Mouse (Mus musculus) cerebellum, adult (tissue): Measurements from ENCODE around the gene Myl12a.

Experiments
- ATAC-seq: cut with Nextera tagmentation; 2 replicates; pipeline ENCODE4 v1.9.2; 2017; ENCODE audit warnings: mild to moderate bottlenecking, moderate library complexity, mixed read lengths; ENCODE audit not compliant: insufficient number of reproducible peaks, low FRiP score, low TSS enrichment

The Myl12a gene

DNA sequence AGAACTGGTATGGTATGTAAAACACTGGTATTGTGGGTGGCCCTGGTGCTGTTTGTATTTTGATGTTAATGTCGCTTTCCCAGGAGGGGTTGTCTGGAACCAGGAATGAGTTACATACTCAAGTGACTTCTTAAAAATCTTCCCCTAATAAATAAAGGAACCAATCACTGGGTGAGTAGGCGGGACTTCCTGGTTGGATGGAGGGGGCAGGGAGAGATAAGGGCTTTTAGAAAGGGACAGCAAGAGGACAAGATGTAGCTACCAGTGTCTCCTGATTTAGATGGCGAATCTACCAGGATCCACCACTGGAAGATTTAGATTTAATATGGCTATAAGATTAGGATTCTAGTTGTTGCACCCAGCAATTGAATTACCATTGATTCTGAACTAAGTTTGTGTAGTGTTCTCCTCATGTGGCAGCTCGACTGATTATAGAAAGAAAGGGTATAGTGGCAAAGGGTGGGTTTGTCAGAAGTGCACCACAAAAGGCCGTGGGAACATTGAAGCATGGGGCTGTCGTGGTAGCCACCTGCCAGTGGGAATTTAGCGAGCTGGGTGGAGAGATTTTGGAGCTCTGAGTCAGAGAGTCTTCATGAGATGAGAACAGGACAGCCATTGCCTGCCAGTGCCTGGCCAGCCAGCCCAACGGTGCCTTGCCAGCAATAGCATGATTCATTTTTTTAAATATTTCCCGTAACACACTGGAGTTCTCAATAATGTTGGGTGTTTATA lies 9.4 kb upstream of the Myl12a start:
- no peak for ATAC-seq

DNA sequence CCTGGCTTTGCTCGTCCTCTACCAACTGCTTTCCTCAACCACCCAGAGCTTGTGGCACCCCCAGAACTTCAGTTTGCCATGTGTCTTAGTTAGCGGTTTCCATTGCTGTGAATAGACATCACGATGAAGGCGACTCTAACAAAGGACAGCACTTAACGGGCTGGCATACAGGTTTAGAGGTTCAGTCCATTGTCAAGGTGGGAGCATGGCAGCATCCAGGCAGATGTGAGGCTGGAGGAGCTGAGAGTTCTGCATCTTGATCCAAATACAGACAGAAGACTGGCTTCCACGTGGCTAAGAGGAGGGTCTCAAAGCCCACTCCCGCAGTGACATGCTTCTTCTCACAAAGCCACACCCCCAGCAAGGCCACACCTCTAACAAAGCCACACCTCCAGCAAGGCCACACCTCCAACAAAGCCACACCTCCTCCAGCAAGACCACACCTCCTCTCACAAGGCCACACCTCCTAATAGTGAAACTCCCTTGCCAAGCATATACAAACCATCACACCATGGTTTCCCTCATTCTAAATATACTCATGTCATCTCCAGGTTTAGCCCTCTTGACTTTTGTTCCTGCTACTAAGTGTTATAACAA lies 8.1 kb upstream of the Myl12a start:
- ATAC-seq = no peak

DNA sequence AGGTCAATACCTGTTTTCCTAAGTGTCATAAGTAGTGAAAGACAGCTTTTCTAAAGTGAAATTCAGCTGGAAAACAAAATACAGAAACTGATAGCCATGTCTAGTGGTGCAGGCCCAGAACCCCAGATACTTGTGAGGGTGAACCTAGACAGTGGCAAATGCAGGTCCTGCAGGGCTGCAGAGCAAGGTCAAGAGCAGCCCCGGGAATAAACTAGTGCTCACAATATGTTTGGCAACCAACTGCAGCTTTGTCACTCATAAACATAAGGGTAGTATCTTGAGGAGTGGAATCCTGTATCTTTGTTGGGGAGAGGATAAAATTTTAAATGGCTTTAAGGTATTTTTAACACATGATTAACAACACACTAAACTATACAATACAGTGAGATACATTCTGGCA lies 7.1 kb upstream of the Myl12a start:
- no peak for ATAC-seq

DNA sequence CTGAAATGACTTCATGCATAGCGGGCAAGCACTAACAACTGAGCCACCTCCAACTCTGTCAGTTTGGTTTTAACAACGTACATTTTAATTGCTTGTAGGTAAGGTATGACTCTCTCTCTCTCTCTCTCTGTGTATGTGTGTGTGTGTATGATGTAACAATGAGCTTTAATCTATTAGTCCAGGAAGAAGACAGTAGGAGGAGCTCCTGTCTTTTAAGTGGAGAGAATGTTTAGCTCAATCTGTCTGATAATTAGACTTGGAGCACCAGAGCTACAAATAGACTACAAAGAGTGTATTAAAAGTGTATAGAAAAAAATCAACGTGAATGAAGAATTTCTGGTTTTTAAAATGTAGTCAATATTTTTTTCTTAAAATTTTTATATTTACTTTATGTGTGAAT lies 6.0 kb upstream of the Myl12a start:
- ATAC-seq = no peak

DNA sequence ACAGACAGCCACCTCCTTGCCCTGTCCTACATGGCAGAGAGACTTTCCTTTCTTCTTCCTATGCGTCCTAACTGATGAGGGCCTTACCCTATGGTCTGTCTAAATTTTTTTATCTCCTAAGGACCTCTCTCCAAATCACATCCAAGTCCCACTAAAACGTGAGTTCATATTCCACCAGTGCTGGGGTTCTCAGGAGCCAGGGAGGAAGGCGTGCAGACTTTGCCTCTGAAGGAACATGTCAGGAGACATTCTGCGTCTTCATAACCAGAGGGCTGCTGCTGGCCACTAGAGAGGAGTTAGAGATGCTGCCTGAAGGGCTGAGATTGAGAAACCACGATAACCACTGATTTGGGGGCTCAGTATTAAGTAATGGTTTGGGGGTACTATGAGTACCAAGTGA lies 4.3 kb upstream of the Myl12a start:
- ATAC-seq = no peak

DNA sequence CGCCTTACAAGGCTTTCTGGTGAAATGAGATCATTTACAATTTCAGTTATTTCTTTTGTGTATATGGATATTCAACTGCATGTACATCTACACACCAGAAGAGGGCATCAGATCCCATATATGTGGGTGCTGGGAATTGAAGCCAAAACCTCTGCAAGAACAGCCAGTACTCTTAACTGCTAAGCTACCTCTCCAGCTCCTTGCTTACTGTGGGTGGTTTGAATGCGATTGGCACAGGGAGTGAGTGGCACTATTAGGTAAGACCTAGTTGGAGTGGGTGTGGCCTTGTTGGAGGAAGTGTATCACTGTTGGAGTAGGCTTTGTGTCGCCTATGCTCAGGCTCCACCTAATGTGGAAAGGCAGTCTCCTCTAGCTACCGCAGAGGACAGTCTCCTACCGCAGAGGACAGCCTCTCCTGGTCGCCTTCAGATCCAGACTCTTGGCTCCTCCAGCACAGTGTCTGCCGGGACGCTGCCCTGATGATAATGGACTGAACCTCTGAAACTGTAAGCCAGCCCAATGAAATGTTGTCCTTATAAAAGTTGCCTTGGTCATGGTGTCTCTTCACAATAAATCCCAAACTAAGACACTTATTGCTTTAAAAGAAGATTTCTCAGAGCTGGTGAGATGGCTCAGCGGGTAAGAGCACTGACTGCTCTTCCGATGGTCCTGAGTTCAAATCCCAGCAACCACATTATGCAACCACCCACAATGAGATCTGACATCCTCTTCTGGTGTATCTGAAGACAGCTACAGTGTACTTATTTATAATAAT lies 1.7 kb upstream of the Myl12a start:
- ATAC-seq = no peak

DNA sequence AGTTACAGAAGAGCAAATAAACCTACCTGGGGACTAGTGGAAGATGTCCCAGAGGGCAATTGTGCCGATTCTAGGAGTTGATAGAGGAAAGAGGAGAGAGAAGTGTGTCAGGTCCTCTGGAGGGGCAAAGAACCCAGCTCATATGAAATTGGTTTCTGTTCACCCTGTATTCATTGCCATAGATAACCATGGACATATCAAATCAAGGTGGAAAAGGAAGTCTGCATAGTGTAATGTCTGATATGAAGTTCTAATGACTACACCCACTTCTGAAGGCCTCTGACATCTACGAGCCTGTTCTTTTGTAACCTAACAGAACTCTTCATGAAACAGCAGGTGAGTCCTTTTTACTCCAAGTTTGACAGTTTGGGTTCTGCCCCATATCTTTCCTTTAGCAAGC lies 1.0 kb upstream of the Myl12a start:
- no peak for ATAC-seq

DNA sequence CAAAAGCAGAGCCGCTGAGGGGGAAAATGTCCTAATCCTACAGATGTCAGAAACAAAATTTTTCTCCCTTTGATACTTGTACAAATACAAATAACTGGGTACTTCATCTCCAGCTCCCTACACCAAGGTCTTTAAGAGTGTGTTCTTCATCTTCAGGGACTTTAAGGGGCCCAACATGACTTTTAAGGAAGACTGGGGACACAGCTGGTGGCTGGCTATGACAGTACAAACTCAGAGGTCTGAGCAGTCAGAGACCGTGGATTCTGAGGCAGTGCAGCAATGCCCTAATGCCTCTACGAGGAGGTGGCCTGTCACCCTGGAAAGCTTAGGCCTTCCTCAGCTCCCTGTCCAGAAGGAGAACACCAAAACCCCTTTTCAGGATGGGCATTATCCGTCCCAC lies 434 bp upstream of the Myl12a start:
- ATAC-seq = no peak

DNA sequence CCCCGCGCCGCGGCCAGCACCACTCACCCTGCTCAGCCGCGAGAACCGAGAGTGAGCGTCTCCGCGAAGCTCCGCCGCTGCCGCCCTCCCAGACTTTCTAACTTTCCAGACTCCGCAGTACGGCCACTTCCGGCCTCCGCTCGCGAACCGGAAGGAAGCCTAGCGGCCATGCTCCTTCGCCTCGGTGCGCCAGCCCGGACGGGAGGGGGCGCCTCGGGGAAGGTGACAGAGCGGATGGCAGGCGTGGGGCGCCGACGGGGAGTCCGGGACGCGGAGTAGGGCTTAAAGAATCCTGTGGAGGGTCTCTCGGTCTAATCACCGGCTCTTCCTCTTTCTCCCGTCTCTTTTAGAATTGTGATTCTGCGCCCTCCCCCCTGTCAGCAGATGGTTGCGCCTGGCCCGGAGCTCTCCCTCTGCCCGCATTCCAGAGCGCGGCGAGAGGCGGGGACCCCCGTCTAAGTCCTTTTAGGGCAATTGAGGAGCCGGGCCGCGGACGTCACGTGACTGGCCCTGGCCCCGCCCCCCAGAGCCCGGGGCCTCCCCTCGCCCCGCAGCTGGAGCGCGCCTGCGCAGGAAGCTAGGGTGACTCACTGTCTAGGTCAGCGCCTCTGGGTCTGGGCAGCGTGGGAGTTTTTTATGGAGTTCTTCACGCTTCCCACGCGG lies 466 bp downstream of the Myl12a start, which contains the start of gene Myom1:
Myom1 (plus strand) TSS at position 553 of the 663 bp plus-strand sequence.
- ATAC-seq = peak; percentile 92

DNA sequence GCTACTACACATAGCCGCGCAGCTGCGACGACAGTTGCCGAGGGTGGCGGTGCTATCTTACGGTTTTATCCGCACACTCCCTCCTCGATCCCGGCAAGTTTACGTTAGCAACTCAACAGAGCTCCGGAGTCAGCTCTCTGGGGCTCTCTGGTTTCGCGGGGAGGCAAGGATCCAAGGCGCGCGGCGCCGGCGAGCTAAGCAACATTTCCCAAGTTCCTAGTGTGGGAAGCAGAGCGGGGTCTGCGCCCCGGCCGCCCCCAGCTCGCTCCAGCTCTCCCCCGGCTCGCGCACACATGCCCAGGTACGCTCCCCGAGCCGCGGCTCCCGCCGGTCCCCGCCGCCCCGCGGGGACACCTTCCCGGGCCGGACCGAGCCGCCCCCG lies 988 bp downstream of the Myl12a start:
- ATAC-seq = no peak

DNA sequence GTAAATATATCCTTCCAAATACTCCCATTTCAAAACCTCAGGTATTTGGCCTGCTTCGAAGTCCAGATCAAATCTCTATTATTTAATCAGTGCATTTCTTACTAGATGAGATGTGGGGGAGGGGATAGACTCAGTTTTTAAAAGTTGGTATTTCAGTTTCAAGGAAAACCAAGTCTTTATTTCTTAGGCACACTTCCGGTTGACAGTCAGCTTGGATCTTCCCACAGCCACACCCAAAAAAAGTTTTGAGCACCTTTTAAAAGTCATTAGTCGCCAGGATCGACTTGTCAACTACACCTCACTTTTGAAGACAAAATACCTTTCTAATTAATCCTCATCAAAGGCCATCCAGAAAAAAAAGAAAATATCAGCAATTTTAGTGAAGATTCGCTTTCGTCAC lies 1.6 kb downstream of the Myl12a start:
- ATAC-seq = no peak

DNA sequence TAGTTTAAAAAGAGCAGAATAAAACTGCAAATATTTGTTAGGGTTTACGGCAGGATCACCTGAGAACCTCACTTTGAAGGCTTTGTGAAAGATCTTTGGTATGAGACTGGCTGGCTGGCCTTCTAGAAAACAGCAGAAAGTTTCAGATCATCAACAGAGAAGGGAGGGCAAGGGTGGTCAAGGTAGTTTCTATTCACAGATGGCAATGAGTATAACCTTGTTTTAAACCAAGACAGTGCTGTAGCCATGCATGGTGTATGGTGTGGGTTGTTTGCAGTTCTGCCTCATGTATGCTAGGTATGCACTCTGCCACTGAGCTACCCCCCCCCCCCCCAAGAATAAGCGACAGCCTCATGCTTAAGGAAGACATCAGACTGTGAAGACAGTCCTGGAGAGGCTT lies 2.4 kb downstream of the Myl12a start:
- ATAC-seq = no peak

DNA sequence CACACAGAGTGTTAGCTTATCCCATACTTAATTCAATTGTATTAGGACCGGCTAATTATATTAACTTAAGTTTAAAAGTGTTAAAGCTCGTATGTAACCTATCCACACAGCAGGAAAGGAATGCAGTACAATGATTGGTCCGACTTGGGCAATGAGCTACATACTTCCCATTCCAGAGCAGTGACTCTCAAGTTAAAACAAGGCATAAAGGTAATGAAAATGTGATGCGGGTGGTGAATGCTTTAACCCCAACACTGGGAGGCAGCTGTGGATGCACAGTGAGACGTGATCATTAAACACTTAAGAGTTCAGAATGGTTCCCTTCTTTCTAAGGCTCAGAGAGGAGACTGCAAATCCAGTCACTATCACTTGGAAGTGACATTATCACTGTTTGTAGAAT lies 3.5 kb downstream of the Myl12a start:
- ATAC-seq = no peak

DNA sequence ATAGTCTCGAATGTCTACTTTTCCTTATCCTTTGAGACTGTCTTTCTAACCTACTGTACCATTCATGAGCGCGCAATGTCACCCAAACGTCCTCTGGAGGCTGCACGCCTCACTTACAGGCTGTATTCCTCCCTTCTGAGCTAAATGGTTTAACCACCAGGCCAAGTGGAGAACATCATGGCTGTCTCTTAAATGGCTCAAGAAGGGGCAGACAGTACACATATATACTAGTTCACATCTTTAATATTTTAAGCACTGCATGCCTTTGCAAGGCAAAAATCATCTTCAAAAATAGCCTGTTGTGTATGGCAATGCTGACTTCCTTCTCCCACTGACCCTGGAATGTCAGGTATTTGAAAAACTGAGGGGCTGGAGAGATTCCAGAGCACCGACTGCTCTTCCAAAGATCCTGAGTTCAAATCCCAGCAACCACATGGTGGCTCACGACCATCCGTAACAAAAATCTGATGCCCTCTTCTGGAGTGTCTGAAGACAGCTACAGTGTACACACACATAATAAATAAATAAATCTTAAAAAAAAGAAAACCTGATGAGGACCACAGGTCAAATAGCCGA lies 4.2 kb downstream of the Myl12a start:
- no peak for ATAC-seq

DNA sequence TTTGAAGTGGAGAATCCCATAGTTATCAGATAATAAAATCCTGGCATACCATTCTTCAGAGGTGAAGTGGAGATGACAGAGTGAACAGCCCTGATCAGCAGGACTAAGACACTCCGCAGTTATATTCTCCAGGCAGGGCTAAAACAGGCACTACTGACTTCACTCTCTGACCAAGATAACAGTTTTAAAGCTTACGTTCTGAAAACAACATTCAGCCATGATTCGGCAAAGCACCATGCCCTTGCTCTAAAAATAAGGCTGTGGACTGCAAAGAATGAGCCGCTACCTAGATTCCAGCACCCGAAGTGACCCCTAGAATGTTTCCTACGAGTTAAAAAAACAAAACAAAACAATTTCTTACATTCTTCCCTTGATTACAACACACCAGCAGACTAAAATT lies 4.8 kb downstream of the Myl12a start:
- no peak for ATAC-seq

DNA sequence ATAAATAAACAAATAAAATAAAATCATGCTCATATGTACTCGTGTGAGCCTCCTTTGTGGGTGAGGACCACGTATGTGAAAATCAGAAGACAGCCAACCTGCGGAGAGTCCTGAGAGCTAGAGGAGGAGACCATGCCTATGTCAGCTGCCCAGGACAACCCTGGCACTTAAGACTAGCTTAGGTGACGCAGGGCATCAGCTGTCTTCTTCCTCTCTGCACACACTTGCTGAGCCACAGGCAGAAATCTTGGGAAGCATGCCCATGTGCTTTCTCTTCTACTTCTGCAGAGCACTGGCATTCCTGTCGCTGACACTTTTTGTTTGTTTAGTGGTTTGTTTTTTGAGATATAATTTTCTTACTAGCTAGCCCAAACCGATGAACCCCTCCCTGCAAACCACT lies 7.1 kb downstream of the Myl12a start:
- no peak for ATAC-seq

DNA sequence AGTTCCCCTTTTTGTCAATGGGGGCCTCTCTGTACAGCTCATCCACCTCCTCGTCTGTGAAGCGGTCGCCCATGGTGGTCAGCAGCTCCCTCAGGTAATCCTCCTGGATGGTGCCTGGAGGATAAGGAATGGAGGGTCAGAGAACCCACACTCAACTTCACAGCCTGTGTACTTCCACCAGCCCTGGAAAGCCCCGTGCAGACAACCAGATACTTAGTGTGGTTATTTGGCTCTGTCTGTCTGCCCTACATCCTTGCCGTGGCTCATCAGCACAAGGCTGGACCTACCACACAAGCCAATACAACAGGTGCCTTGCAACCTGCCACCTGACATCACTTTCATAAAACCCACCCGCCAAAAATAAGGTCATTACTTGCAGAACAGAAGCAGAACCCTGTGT lies 8.0 kb downstream of the Myl12a start:
- no peak for ATAC-seq

DNA sequence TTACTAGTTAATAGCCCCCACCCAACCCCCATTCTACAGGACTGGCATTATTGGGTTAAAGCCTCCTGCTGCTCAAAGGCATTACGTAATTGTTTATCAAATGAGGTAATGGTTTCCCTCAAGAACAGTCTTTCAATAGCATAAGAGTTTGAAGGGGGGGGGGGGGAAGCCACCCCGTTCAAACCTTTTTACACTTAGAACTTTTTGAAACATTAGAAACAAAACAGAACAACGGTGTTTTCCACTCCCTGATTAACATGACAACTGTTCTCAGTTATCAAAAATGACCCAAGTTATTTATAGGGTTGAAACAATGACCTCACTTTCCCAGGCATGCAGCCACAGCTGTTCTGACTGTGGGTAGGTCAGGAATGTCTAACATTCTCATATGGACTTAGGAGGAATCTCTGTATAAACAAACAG lies 9.3 kb downstream of the Myl12a start:
- no peak for ATAC-seq

DNA sequence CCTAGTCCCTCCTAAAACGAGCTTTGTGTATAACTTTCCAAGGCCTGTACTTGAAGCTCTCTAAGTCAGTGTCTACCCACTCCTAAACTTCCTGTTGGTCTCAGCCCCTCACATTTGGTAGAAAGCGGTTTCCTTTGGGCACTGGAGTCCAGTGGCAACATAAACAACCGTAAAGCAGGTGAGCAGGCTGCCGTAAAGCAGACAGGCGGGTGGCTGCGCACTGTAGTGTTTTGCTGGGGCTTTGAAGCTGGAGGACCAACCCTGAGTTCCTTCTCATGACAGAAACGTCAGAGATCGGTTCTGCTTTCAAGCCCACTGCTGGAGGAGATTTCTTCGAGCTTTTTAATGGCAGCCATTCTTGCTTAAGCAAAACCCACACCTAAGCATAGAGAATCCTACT lies 10.0 kb downstream of the Myl12a start:
- ATAC-seq = no peak

DNA sequence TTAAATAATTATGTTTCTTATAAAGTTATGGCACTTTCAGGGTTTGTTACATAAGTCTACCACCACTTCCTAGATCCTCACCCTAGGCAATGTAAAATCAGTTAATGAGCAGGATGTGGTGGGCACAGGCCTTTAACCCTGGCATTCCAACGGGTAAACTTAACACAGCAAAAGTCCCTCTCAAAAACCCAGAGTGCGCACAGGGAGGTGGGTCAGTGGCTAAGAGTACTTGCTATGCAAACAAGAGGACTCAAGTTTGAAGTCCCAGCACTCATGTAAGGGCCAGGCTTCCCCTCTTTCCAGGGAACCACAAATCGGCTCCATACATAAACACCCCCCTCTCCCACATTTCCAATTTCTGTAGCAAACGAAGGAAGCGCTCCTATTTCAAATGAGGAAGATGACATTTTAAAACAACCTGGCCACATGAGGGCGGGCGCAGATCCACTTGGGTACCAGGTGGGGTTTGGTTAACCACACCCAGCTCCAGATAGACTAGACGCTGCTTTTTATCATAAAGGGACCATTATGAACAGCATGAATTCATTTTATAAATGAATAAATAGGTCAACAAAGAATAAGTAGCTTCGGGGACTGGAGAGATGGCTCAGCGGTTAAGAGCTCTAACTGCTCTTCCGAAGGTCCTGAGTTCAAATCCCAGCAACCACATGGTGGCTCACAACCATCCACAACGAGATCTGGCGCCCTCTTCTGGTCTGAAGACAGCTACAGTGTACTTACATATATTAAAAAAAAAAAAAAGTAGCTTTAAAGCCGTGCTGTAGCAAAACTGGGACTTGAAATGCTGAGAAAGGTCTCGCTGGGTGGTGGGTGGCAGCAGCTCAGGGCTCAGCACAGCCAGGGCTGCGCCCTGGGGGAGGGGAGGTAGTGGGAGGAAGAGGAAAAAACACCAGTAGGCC lies 10.7 kb downstream of the Myl12a start:
- no peak for ATAC-seq
